Mouse (Mus musculus): Measurements from ENCODE around the gene Kcnmb2.

- TF ChIP-seq CTCF (IDR thresholded peaks at IDR 0.05; ENCODE audit: low read depth) (no peak), EP300 (optimal IDR thresholded peaks at IDR 0.05) (no peak)
Observed at GRCm38 (mm10) chr3:32048777-32049176, 146.5 kb downstream of the Kcnmb2 start.
